Mouse (Mus musculus) forebrain, embryonic 11.5 days (tissue): Measurements from ENCODE around the gene Eif4e3. TPM values are rescaled to one million over a fixed set of nuclear protein-coding genes. Genes with fewer than 3 reads are reported as not detected.
A peak's percentile ranks its signal among the peaks of the same experiment; 100 is the strongest.

Source experiments
- ATAC-seq: fragments of 200-750 bp; cut with Nextera tagmentation; replicated peaks from 2 replicates; pipeline ENCODE4 v1.8.0; 2017; ENCODE audit warnings: moderate TSS enrichment; ENCODE audit not compliant: low FRiP score
- DNase-seq: peaks from one replicate; pipeline ENCODE4 v3.0.0-alpha.2; 2017; ENCODE audit warnings: low spot score
- H3K27ac ChIP-seq: fragments of 300-500 bp; sonication (generic); 2 replicates; pipeline ENCODE4 v1.5.1; 2014; ENCODE audit warnings: low read depth, low read length
- H3K27me3 ChIP-seq: fragments of 300-500 bp; sonication (generic); 2 replicates; pipeline ENCODE4 v1.6.1; 2014; ENCODE audit warnings: mild to moderate bottlenecking, low read length, mixed read lengths; ENCODE audit not compliant: control insufficient read depth, insufficient read depth
- H3K36me3 ChIP-seq: fragments of 300-500 bp; sonication (generic); 2 replicates; pipeline ENCODE4 v1.6.1; 2014; ENCODE audit warnings: mild to moderate bottlenecking, low read length, moderate library complexity, mixed read lengths; ENCODE audit not compliant: control insufficient read depth, insufficient read depth
- H3K4me1 ChIP-seq: fragments of 300-500 bp; sonication (generic); replicated peaks from 2 replicates; pipeline ENCODE4 v1.6.1; 2014; ENCODE audit warnings: low read length, mixed read lengths; ENCODE audit not compliant: control insufficient read depth, insufficient read depth
- H3K4me2 ChIP-seq: fragments of 300-500 bp; sonication (generic); 2 replicates; pipeline ENCODE4 v1.6.1; 2014; ENCODE audit warnings: low read depth, mild to moderate bottlenecking, low read length, moderate library complexity, mixed read lengths; ENCODE audit not compliant: severe bottlenecking
- H3K4me3 ChIP-seq: fragments of 300-500 bp; sonication (generic); 2 replicates; pipeline ENCODE4 v1.5.1; 2014; ENCODE audit warnings: low read depth, low read length
- H3K9ac ChIP-seq: fragments of 300-500 bp; sonication (generic); 2 replicates; pipeline ENCODE4 v1.6.1; 2014; ENCODE audit warnings: low read length
- H3K9me3 ChIP-seq: fragments of 300-500 bp; sonication (generic); 2 replicates; pipeline ENCODE4 v1.6.1; 2016; ENCODE audit warnings: low read length, mixed read lengths; ENCODE audit not compliant: control insufficient read depth
- WGBS: fragments of 180-500 bp; shearing (Covaris S2); extraction: QIAGEN DNeasy Blood & Tissue Kit; methylation state at CpG from one replicate; pipeline ENCODE4 v1.1.7; 2014; 5-methylcytosine and 5-hydroxymethylcytosine counted together
- polyA plus RNA-seq: library from polyadenylated mRNA; unstranded; fragments of >200 nt; fragmentation: Nextera tagmentation; extraction: Ambion mirVana; gene quantifications from 2 replicates; pipeline ENCODE4 v1.2.1, GENCODE M21; 2014

Gene Eif4e3
- polyA plus RNA-seq, 1 experiment from 2014 or later = 14.2 TPM

- H3K9me3 ChIP-seq = no peaks in the 10 kb centered on the region
- H3K36me3 ChIP-seq = no peaks in the 10 kb centered on the region
- H3K27me3 ChIP-seq = no peaks in the 10 kb centered on the region
- no peak for DNase-seq
- no peak overlapping the region for H3K27ac ChIP-seq
- no peak for ATAC-seq
- 70% methylated on average over 3 of the region's 3 CpGs for WGBS
- H3K4me2 ChIP-seq = no peak overlapping the region
- peaks cover 22% of the 10 kb centered on the region for H3K4me1 ChIP-seq
- no peak overlapping the region for H3K9ac ChIP-seq
- H3K4me3 ChIP-seq = no peak overlapping the region
Measured at GRCm38 (mm10) chr6:99671768-99672167, 5.2 kb upstream of the Eif4e3 start.

DNA sequence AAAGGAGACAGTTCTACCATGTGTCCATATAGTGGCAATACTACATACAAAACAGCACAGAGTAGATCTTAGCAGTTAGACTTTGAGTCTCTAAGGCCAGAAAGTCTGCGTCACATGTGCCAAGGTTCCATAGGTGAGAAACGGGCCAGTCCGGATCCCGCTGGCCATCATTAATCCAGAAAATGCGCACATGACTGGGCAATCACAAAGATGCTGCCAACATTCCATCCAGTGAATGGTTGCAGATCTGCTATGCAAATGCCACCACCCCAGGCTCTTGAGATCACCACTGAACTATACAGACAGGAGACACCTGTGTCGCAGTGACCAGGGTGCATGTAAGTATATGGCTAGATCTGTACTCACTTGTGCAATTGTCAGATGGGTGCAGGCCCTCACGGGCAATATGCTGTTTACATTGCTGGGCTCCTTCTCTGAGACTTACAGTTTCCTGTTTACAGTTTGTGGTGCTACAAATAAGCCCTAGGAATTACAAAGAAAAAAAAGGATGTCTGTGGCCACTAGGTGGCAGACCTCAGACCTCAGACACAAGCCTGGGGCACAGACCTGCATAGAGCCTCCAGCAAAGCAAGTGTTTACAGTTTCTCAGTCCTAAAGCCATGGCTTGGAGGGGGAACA, 4.0 kb upstream of the Eif4e3 start:
- 54% methylated on average over 7 of the region's 7 CpGs for WGBS
- no peaks in the 10 kb centered on the region for H3K9me3 ChIP-seq
- H3K27ac ChIP-seq = no peak overlapping the region
- no peak overlapping the region for H3K4me2 ChIP-seq
- H3K36me3 ChIP-seq = no peaks in the 10 kb centered on the region
- no peak overlapping the region for H3K9ac ChIP-seq
- H3K4me1 ChIP-seq = peaks cover 22% of the 10 kb centered on the region
- H3K4me3 ChIP-seq = no peak overlapping the region
- peak; percentile 15; the same call in 1 of the 2 replicates for ATAC-seq
- H3K27me3 ChIP-seq = no peaks in the 10 kb centered on the region
- DNase-seq = peak; percentile 77

GRCm38 (mm10) chr6:99669481-99670325, 3.1 kb upstream of the Eif4e3 start:
- Histone ChIP-seq H3K27ac (peak overlapping the region; percentile 7; the same call in 1 of the 2 replicates), H3K4me3 (no peak overlapping the region), H3K36me3 (no peaks in the 10 kb centered on the region), H3K27me3 (no peaks in the 10 kb centered on the region), H3K9ac (no peak overlapping the region), H3K4me1 (peaks cover 22% of the 10 kb centered on the region), H3K9me3 (no peaks in the 10 kb centered on the region), H3K4me2 (no peak overlapping the region)
- peak; percentile 86 for DNase-seq
- peak; percentile 79 for ATAC-seq
- WGBS = 9% methylated on average over 5 of the region's 5 CpGs

DNA sequence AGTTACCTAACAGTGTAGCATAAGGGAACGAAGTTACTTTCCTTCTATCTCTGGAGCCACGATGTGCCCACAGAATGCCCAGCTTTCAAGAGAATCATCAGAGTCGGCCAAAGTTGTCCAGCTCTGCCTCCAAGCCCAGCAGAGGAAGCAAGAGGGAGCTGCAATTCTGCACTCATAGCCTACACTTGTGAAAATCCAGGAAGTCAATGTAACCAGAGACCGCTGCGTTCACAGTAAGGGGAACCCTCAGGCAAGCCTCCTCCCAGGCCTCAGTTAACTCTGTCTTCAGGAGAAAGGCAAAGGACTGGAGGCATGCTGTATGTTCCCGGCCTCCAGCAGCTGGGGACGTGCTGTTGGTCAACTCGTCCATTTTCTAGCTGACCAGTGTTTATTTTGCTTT, 719 bp upstream of the Eif4e3 start:
- peak overlapping the region; percentile 80 for H3K4me3 ChIP-seq
- peaks cover 22% of the 10 kb centered on the region for H3K4me1 ChIP-seq
- H3K4me2 ChIP-seq = peak overlapping the region; percentile 92
- DNase-seq (no peak), ATAC-seq (no peak)
- H3K9me3 ChIP-seq = no peaks in the 10 kb centered on the region
- H3K27me3 ChIP-seq = no peaks in the 10 kb centered on the region
- H3K9ac ChIP-seq = peak overlapping the region; percentile 88
- 52% methylated on average over 8 of the region's 8 CpGs for WGBS
- H3K36me3 ChIP-seq = no peaks in the 10 kb centered on the region
- no peak overlapping the region for H3K27ac ChIP-seq

DNA sequence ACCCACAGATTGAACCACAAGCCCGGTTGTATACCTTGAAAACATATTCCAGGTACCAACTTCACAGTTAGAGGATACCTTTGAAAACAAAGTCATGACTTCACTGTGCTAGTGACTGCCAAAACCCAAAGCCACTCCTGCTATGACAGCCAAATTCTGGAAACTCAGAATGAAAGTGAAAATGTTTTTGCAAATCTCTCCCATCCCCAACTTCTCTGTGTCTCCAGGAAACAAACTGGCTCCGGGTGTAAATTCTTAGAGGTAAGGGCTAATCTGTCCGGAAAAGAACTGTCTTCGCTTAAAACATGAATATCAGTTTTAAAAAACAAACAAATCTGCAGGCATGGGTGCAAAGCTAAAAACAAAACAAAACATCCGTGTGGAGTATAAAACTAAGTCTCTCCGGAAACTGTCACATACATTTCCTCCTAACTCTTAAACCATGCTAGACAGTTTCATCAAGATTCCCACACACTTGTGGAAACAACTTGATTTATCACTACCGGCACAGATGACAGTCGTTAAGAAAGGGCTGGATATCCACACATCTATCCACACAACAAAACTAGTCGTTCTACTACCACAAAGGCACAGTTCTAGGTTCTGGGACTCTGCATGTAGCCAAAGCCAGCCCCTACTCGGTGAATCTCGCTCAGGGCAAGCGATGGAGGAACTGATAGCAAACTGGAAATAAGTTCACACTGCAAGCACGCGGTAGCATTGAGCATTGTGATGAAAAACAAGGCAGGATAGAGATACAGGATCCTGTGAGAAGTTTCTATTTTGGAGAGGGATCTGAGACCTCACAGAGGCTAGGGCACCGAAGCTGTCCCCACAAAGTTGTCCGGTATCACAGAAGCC, 884 bp downstream of the Eif4e3 start:
- no peaks in the 10 kb centered on the region for H3K27me3 ChIP-seq
- no peak overlapping the region for H3K27ac ChIP-seq
- no peaks in the 10 kb centered on the region for H3K36me3 ChIP-seq
- 34% methylated on average over 16 of the region's 16 CpGs for WGBS
- no peak for DNase-seq
- H3K4me2 ChIP-seq = peak overlapping the region; percentile 92
- no peaks in the 10 kb centered on the region for H3K9me3 ChIP-seq
- H3K4me3 ChIP-seq = peak overlapping the region; percentile 80
- peaks cover 19% of the 10 kb centered on the region for H3K4me1 ChIP-seq
- no peak for ATAC-seq
- peak overlapping the region; percentile 88 for H3K9ac ChIP-seq

- H3K36me3 ChIP-seq = no peaks in the 10 kb centered on the region
- no peak overlapping the region for H3K4me3 ChIP-seq
- H3K4me1 ChIP-seq = peaks cover 7% of the 10 kb centered on the region; the same call in 1 of the 2 replicates
- H3K4me2 ChIP-seq = no peak overlapping the region
- H3K27ac ChIP-seq = no peak overlapping the region
- H3K9ac ChIP-seq = no peak overlapping the region
- DNase-seq = no peak
- ATAC-seq = no peak
- 78% methylated on average over 8 of the region's 8 CpGs for WGBS
- no peaks in the 10 kb centered on the region for H3K9me3 ChIP-seq
- no peaks in the 10 kb centered on the region for H3K27me3 ChIP-seq
Measured at GRCm38 (mm10) chr6:99663232-99663631, 3.3 kb downstream of the Eif4e3 start.

DNA sequence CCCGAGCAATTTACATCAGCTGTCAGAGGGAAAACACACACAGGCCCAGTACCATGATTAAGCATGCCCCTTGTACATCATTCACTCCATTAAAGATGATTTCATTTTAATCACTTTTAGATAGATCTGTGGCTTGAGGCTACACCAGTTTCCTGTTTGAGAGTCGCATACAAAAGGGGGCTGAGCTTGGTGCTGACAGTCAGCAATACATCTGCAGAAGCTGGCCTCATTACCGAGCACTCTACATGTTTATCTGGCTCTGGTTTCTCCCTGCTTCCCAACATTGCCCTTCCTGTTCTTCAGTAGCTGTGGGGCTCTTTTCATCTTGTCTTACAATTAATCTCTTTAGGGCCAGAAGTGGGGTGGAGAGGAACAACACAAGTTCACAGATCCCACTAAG, 6.1 kb downstream of the Eif4e3 start:
- Histone ChIP-seq H3K9me3 (no peaks in the 10 kb centered on the region), H3K4me1 (no peaks in the 10 kb centered on the region), H3K9ac (no peak overlapping the region), H3K4me3 (no peak overlapping the region), H3K36me3 (no peaks in the 10 kb centered on the region), H3K27me3 (no peaks in the 10 kb centered on the region), H3K4me2 (no peak overlapping the region), H3K27ac (no peak overlapping the region)
- no peak for DNase-seq
- ATAC-seq = no peak
- 67% methylated on average over 3 of the region's 3 CpGs for WGBS

GRCm38 (mm10) chr6:99658586-99658985, 8.0 kb downstream of the Eif4e3 start:
- Histone ChIP-seq H3K9me3 (no peaks in the 10 kb centered on the region), H3K4me3 (no peak overlapping the region), H3K27ac (no peak overlapping the region), H3K9ac (no peak overlapping the region), H3K4me1 (no peaks in the 10 kb centered on the region), H3K36me3 (no peaks in the 10 kb centered on the region), H3K27me3 (no peaks in the 10 kb centered on the region), H3K4me2 (no peak overlapping the region)
- no peak for DNase-seq
- ATAC-seq = no peak
- WGBS = 91% methylated on average over 10 of the region's 10 CpGs
